Mouse (Mus musculus) lung, postnatal 0 days (tissue): ENCODE measurements around the gene Irf4. TPM values are rescaled to one million over a fixed set of nuclear protein-coding genes. Genes with fewer than 3 reads are reported as not detected.

Source experiments
- ATAC-seq: fragments of 200-750 bp; cut with Nextera tagmentation; 2 replicates; pipeline ENCODE4 v1.8.0; 2017; ENCODE audit warnings: moderate library complexity
- DNase-seq: peaks from one replicate; pipeline ENCODE4 v3.0.0-alpha.2; 2016; ENCODE audit warnings: low spot score
- H3K27ac ChIP-seq: fragments of 300-500 bp; sonication (generic); 2 replicates; pipeline ENCODE4 v1.5.1; 2014; ENCODE audit warnings: antibody characterized with exemption, mild to moderate bottlenecking, low read length, mixed read lengths
- H3K27me3 ChIP-seq: fragments of 300-500 bp; sonication (generic); replicated peaks from 2 replicates; pipeline ENCODE4 v1.6.1; 2014; ENCODE audit warnings: low read length, mixed read lengths; ENCODE audit not compliant: insufficient read depth
- H3K36me3 ChIP-seq: fragments of 300-500 bp; sonication (generic); 2 replicates; pipeline ENCODE4 v1.6.1; 2014; ENCODE audit warnings: low read length, mixed read lengths; ENCODE audit not compliant: insufficient read depth
- H3K4me1 ChIP-seq: fragments of 300-500 bp; sonication (generic); 2 replicates; pipeline ENCODE4 v1.6.1; 2014; ENCODE audit warnings: antibody characterized with exemption, low read depth, low read length, mixed read lengths; ENCODE audit not compliant: insufficient read depth
- H3K4me2 ChIP-seq: fragments of 300-500 bp; sonication (generic); replicated peaks from 2 replicates; pipeline ENCODE4 v1.6.1; 2014; ENCODE audit warnings: low read depth, mild to moderate bottlenecking, low read length, moderate library complexity, mixed read lengths
- H3K4me3 ChIP-seq: fragments of 300-500 bp; sonication (generic); 2 replicates; pipeline ENCODE4 v1.5.1; 2014; ENCODE audit warnings: low read depth, low read length
- H3K9ac ChIP-seq: fragments of 300-500 bp; sonication (generic); replicated peaks from 2 replicates; pipeline ENCODE4 v1.6.1; 2014; ENCODE audit warnings: low read depth, mild to moderate bottlenecking
- H3K9me3 ChIP-seq: fragments of 300-500 bp; sonication (generic); 2 replicates; pipeline ENCODE4 v1.6.1; 2016; ENCODE audit warnings: low read length, mixed read lengths
- CTCF ChIP-seq: IDR thresholded peaks from 2 replicates; pipeline ENCODE4 v1.5.1; 2016; ENCODE audit warnings: antibody characterized with exemption, mild to moderate bottlenecking
- EP300 ChIP-seq: IDR thresholded peaks from 2 replicates; pipeline ENCODE4 v1.6.1; 2016; ENCODE audit warnings: antibody characterized with exemption, mild to moderate bottlenecking, control low read depth
- WGBS: fragments of 180-500 bp; shearing (Covaris S2); extraction: QIAGEN DNeasy Blood & Tissue Kit; methylation state at CpG from one replicate; pipeline ENCODE4 v1.1.7; 2014; 5-methylcytosine and 5-hydroxymethylcytosine counted together
- polyA plus RNA-seq: library from polyadenylated mRNA; unstranded; fragments of >200 nt; fragmentation: Nextera tagmentation; extraction: Ambion mirVana; gene quantifications from 2 replicates; pipeline ENCODE4 v1.2.1, GENCODE M21; 2015

Irf4 gene
- polyA plus RNA-seq, 1 experiment from 2014 or later = 0.21 TPM

DNA sequence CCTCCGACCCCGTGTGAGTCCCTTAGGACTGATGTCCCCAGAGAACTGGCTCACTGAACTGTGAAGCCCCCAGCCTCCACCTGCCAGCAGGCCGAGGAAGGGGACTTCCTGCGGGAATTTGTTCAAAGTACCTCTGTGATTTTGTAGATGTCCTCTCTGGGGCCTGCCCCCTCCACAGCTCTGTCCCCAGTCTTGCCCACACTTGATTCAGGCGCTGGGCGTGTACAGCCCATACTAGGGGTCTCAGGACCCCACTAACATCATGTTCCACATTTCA, 2.2 kb downstream of the Irf4 start:
- H3K4me3 ChIP-seq = no peak overlapping the region
- no peaks in the 10 kb centered on the region for H3K36me3 ChIP-seq
- DNase-seq (no peak), ATAC-seq (no peak)
- TF ChIP-seq CTCF = no peak
- TF ChIP-seq EP300 = no peak
- no peak overlapping the region for H3K9ac ChIP-seq
- 45% methylated on average over 6 of the region's 6 CpGs for WGBS
- peaks cover 28% of the 10 kb centered on the region for H3K27me3 ChIP-seq
- no peaks in the 10 kb centered on the region for H3K9me3 ChIP-seq
- no peak overlapping the region for H3K27ac ChIP-seq
- H3K4me1 ChIP-seq = peaks cover 9% of the 10 kb centered on the region
- H3K4me2 ChIP-seq = no peak overlapping the region

DNA sequence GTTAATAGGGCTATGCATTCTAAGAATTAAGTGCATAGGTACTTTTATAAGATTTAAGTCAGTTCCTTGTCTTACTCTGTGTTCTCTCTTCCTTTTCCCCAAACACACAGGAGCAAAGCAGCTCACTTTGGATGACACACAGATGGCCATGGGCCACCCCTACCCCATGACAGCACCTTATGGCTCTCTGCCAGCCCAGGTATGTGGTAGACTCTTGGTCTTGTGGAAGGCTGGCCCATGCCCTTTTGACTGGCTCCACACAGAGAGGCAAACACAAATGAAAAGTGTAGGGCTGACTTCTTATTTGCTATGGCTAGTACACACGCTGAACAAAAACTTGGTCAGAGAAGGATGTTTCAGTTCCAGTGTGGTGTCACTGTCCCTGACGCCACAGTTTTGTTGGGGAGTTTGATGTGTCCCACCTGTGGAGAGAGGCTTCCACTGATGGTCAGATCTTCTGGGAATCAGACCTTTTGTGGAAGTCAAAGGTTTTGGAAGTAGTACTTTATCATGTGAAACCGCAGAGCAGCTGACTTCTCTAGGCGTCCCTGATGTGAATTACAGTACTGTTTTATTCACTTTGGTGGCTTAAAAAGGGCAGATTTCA, 3.7 kb downstream of the Irf4 start:
- Histone ChIP-seq H3K36me3 (no peaks in the 10 kb centered on the region), H3K9ac (no peak overlapping the region), H3K9me3 (no peaks in the 10 kb centered on the region), H3K27ac (no peak overlapping the region), H3K4me1 (peaks cover 9% of the 10 kb centered on the region), H3K27me3 (peaks cover 28% of the 10 kb centered on the region), H3K4me3 (no peak overlapping the region), H3K4me2 (no peak overlapping the region)
- 69% methylated on average over 4 of the region's 4 CpGs for WGBS
- DNase-seq (no peak), ATAC-seq (no peak)
- TF ChIP-seq CTCF (no peak), EP300 (no peak)

DNA sequence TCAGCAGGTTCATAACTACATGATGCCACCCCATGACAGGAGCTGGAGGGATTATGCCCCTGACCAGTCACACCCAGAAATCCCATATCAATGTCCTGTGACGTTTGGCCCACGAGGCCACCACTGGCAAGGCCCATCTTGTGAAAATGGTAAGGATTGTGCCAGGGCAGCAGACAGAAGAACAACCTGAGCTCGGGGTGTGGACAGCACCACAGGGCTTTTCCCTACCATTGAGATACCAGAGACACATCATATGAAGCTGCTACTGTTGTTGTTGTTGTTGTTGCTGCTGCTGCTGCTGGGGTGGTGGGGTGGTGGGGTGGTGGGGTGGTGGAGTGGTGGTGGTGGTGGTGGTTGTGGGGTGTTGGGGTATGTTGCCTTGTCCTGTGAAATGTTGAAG, 4.4 kb downstream of the Irf4 start:
- DNase-seq (no peak), ATAC-seq (no peak)
- no peak overlapping the region for H3K9ac ChIP-seq
- peaks cover 25% of the 10 kb centered on the region for H3K27me3 ChIP-seq
- H3K36me3 ChIP-seq = no peaks in the 10 kb centered on the region
- H3K4me2 ChIP-seq = no peak overlapping the region
- no peak overlapping the region for H3K27ac ChIP-seq
- WGBS = 73% methylated on average over 3 of the region's 3 CpGs
- TF ChIP-seq EP300 (no peak), CTCF (no peak)
- H3K4me1 ChIP-seq = peaks cover 9% of the 10 kb centered on the region
- no peaks in the 10 kb centered on the region for H3K9me3 ChIP-seq
- H3K4me3 ChIP-seq = no peak overlapping the region

DNA sequence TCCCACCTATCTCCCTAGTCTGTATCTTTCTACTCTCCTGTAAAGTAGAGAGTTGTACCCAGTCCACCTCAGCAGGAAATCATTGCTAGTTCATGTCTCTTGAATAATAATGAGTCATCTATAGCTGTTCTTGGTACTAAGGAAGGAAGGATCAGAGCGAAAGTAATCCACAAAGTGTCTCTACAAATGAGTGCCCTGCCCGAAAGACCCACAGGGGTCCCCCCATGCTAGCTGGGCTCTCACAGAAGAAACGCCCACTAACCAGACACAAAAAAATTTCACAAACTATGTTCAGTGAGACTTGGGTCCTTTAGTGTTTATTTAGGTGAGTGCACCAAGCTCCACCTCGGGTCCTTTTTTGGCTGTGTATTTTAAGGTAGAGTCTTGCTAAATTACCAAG, 5.0 kb downstream of the Irf4 start:
- no peak overlapping the region for H3K9ac ChIP-seq
- no peaks in the 10 kb centered on the region for H3K9me3 ChIP-seq
- H3K4me2 ChIP-seq = no peak overlapping the region
- peaks cover 20% of the 10 kb centered on the region for H3K27me3 ChIP-seq
- ATAC-seq (no peak), DNase-seq (no peak)
- H3K27ac ChIP-seq = no peak overlapping the region
- WGBS = 75% methylated on average over 4 of the region's 4 CpGs
- no peak overlapping the region for H3K4me3 ChIP-seq
- H3K4me1 ChIP-seq = peaks cover 7% of the 10 kb centered on the region
- TF ChIP-seq EP300 (no peak), CTCF (no peak)
- no peaks in the 10 kb centered on the region for H3K36me3 ChIP-seq

DNA sequence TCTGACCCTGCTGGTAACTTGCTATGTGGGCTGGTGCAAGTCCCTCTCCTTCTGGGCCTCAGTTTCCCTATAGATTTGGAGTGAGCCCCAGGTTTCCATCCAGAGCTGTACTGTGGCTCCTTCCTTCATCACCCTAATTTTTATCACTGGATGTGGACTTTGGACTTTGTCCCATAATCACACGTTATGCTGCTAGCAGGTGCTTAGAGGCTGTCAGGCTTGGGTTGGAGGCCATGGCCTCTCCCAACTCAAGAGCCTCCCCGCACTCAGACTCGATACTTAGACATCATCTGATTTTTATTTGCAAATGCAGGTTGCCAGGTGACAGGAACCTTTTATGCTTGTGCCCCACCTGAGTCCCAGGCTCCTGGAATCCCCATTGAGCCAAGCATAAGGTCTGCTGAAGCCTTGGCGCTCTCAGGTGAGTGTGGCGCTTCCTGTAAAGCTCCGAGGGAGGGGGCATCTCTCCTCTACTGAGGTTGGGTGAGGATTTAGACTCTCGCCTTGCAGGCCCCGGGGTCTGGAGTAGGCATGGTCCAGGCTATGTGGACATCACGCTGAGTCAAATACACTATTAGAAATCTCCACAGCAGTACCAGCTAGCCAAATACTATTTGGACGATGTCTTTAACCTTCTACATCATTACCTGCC, 5.9 kb downstream of the Irf4 start:
- H3K27ac ChIP-seq = no peak overlapping the region
- H3K9me3 ChIP-seq = no peaks in the 10 kb centered on the region
- H3K4me1 ChIP-seq = peaks cover 4% of the 10 kb centered on the region
- TF ChIP-seq CTCF (no peak), EP300 (no peak)
- H3K27me3 ChIP-seq = peaks cover 15% of the 10 kb centered on the region
- no peak overlapping the region for H3K4me3 ChIP-seq
- ATAC-seq (no peak), DNase-seq (no peak)
- H3K36me3 ChIP-seq = no peaks in the 10 kb centered on the region
- no peak overlapping the region for H3K4me2 ChIP-seq
- H3K9ac ChIP-seq = no peak overlapping the region
- 57% methylated on average over 10 of the region's 10 CpGs for WGBS

DNA sequence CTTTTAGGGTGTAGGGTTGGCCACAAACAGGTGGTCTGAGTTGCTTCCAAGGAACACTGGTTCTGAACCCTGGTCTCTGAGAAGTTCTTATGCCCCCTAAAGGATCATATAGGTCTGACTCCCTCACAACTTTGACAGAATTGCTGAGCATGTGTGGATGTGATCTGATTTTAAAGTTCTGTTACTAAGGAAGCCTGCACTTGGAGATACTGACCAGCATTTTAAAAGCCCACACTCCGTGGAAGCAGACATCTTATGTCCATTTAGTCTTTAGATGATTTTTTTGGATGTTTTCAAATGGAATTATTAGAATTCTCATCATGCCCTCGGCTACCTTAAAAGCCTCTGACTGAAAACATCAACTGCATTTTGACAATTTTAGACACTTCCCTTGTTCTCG, 6.6 kb downstream of the Irf4 start:
- ATAC-seq (no peak), DNase-seq (no peak)
- Histone ChIP-seq H3K27me3 (peaks cover 9% of the 10 kb centered on the region; the same call in 1 of the 2 replicates), H3K9ac (no peak overlapping the region), H3K4me1 (no peaks in the 10 kb centered on the region), H3K9me3 (no peaks in the 10 kb centered on the region), H3K27ac (no peak overlapping the region), H3K36me3 (no peaks in the 10 kb centered on the region), H3K4me3 (no peak overlapping the region), H3K4me2 (no peak overlapping the region)
- 66% methylated on average over 3 of the region's 3 CpGs for WGBS
- TF ChIP-seq EP300 = no peak
- TF ChIP-seq CTCF = no peak
